Mouse (Mus musculus) spleen, adult 2 months (tissue): ENCODE measurements at regions not wholly inside any gene's neighbourhood (a gene's known extent, or its start where the extent isn't known, plus 50 kb on each side); places are given as distances from the start of the nearest gene placed in this dataset.

Experiments used
- CTCF ChIP-seq: fragments of 200-500 bp; IDR thresholded peaks from 2 replicates; pipeline ENCODE4 v1.5.1; 2011; ENCODE audit warnings: mild to moderate bottlenecking, inconsistent platforms; ENCODE audit not compliant: insufficient read depth, insufficient read length, insufficient replicate concordance; ENCODE audit errors: extremely low read depth
- POLR2A ChIP-seq: fragments of 200-500 bp; IDR thresholded peaks from 2 replicates; pipeline ENCODE4 v1.6.1; 2011; ENCODE audit warnings: low read depth, low read length, inconsistent platforms

DNA sequence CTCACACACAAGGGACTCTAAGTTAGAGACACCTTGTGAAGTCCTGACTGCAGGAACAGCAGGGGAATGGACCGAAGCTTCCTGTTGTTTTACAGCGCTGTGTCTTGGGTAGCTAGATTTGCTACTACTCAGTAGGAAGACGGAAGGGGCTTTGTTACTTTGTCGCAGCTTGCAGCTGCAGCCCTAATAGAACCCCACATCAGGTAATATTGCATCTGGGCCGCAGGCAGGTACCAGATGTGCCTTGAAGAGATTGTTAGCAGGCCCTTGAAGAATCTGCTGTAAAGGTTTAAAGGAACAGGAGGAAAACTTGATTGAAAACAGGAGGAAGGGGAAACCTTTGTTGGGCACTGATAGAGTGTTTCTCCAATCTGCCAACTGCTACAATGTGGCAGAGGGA, 68.2 kb upstream of the Prickle1 start:
- TF ChIP-seq CTCF (no peak), POLR2A (no peak)
